Mouse (Mus musculus) lung, postnatal 0 days (tissue): Measurements from ENCODE around the gene Med13l. TPM values are rescaled to one million over a fixed set of nuclear protein-coding genes. Genes with fewer than 3 reads are reported as not detected.
A peak's percentile ranks its signal among the peaks of the same experiment; 100 is the strongest.

Experiments used
- ATAC-seq: fragments of 200-750 bp; cut with Nextera tagmentation; 2 replicates; pipeline ENCODE4 v1.8.0; 2017; ENCODE audit warnings: moderate library complexity
- DNase-seq: peaks from one replicate; pipeline ENCODE4 v3.0.0-alpha.2; 2016; ENCODE audit warnings: low spot score
- H3K27ac ChIP-seq: fragments of 300-500 bp; sonication (generic); 2 replicates; pipeline ENCODE4 v1.5.1; 2014; ENCODE audit warnings: antibody characterized with exemption, mild to moderate bottlenecking, low read length, mixed read lengths
- H3K27me3 ChIP-seq: fragments of 300-500 bp; sonication (generic); replicated peaks from 2 replicates; pipeline ENCODE4 v1.6.1; 2014; ENCODE audit warnings: low read length, mixed read lengths; ENCODE audit not compliant: insufficient read depth
- H3K36me3 ChIP-seq: fragments of 300-500 bp; sonication (generic); 2 replicates; pipeline ENCODE4 v1.6.1; 2014; ENCODE audit warnings: low read length, mixed read lengths; ENCODE audit not compliant: insufficient read depth
- H3K4me1 ChIP-seq: fragments of 300-500 bp; sonication (generic); 2 replicates; pipeline ENCODE4 v1.6.1; 2014; ENCODE audit warnings: antibody characterized with exemption, low read depth, low read length, mixed read lengths; ENCODE audit not compliant: insufficient read depth
- H3K4me2 ChIP-seq: fragments of 300-500 bp; sonication (generic); replicated peaks from 2 replicates; pipeline ENCODE4 v1.6.1; 2014; ENCODE audit warnings: low read depth, mild to moderate bottlenecking, low read length, moderate library complexity, mixed read lengths
- H3K4me3 ChIP-seq: fragments of 300-500 bp; sonication (generic); 2 replicates; pipeline ENCODE4 v1.5.1; 2014; ENCODE audit warnings: low read depth, low read length
- H3K9ac ChIP-seq: fragments of 300-500 bp; sonication (generic); replicated peaks from 2 replicates; pipeline ENCODE4 v1.6.1; 2014; ENCODE audit warnings: low read depth, mild to moderate bottlenecking
- H3K9me3 ChIP-seq: fragments of 300-500 bp; sonication (generic); 2 replicates; pipeline ENCODE4 v1.6.1; 2016; ENCODE audit warnings: low read length, mixed read lengths
- CTCF ChIP-seq: IDR thresholded peaks from 2 replicates; pipeline ENCODE4 v1.5.1; 2016; ENCODE audit warnings: antibody characterized with exemption, mild to moderate bottlenecking
- EP300 ChIP-seq: IDR thresholded peaks from 2 replicates; pipeline ENCODE4 v1.6.1; 2016; ENCODE audit warnings: antibody characterized with exemption, mild to moderate bottlenecking, control low read depth
- WGBS: fragments of 180-500 bp; shearing (Covaris S2); extraction: QIAGEN DNeasy Blood & Tissue Kit; methylation state at CpG from one replicate; pipeline ENCODE4 v1.1.7; 2014; 5-methylcytosine and 5-hydroxymethylcytosine counted together
- polyA plus RNA-seq: library from polyadenylated mRNA; unstranded; fragments of >200 nt; fragmentation: Nextera tagmentation; extraction: Ambion mirVana; gene quantifications from 2 replicates; pipeline ENCODE4 v1.2.1, GENCODE M21; 2015

Gene Med13l
- polyA plus RNA-seq, 1 experiment from 2014 or later, result 10.1 TPM

GRCm38 (mm10) chr5:118550493-118550892 is 10.0 kb upstream of the Med13l start:
- Histone ChIP-seq H3K9ac (no peak overlapping the region), H3K4me3 (no peak overlapping the region), H3K9me3 (no peaks in the 10 kb centered on the region), H3K4me2 (no peak overlapping the region), H3K36me3 (no peaks in the 10 kb centered on the region), H3K27me3 (no peaks in the 10 kb centered on the region), H3K4me1 (no peaks in the 10 kb centered on the region), H3K27ac (no peak overlapping the region)
- no peak for DNase-seq
- 60% methylated on average over 5 of the region's 5 CpGs for WGBS
- no peak for ATAC-seq
- TF ChIP-seq CTCF, result no peak
- no peak for TF ChIP-seq EP300

GRCm38 (mm10) chr5:118553290-118553689 is 7.2 kb upstream of the Med13l start:
- Histone ChIP-seq H3K4me3 (no peak overlapping the region), H3K9me3 (no peaks in the 10 kb centered on the region), H3K9ac (no peak overlapping the region), H3K36me3 (no peaks in the 10 kb centered on the region), H3K27ac (no peak overlapping the region), H3K4me1 (no peaks in the 10 kb centered on the region), H3K4me2 (no peak overlapping the region), H3K27me3 (no peaks in the 10 kb centered on the region)
- DNase-seq (no peak), ATAC-seq (no peak)
- TF ChIP-seq EP300, result no peak
- TF ChIP-seq CTCF, result no peak

DNA sequence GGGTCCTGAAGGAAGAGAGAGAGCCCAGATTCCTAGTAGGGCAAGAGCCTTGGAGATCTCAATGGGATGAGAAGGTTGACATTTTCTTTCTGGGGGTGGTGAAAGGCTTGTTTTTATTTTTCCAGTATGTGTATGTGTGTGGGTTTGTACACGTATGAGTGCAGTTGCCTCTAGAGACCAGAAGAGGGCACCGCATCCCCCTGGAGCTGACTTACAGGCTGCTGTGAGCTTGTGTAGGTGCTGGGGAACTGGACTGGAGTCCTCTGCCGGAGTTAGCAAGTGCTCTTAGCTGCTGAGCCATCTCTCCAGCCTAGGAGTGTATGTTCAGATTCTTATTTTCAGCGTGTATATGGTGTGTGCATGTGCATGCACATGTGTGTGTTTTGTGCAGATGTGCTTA is 5.2 kb upstream of the Med13l start:
- 95% methylated on average over 4 of the region's 4 CpGs for WGBS
- H3K27me3 ChIP-seq, result no peaks in the 10 kb centered on the region
- no peak overlapping the region for H3K4me2 ChIP-seq
- no peak overlapping the region for H3K9ac ChIP-seq
- H3K4me3 ChIP-seq, result no peak overlapping the region
- H3K36me3 ChIP-seq, result no peaks in the 10 kb centered on the region
- H3K9me3 ChIP-seq, result no peaks in the 10 kb centered on the region
- DNase-seq, result no peak
- H3K27ac ChIP-seq, result no peak overlapping the region
- no peaks in the 10 kb centered on the region for H3K4me1 ChIP-seq
- TF ChIP-seq CTCF (peak; percentile 32), EP300 (no peak)
- ATAC-seq, result no peak

DNA sequence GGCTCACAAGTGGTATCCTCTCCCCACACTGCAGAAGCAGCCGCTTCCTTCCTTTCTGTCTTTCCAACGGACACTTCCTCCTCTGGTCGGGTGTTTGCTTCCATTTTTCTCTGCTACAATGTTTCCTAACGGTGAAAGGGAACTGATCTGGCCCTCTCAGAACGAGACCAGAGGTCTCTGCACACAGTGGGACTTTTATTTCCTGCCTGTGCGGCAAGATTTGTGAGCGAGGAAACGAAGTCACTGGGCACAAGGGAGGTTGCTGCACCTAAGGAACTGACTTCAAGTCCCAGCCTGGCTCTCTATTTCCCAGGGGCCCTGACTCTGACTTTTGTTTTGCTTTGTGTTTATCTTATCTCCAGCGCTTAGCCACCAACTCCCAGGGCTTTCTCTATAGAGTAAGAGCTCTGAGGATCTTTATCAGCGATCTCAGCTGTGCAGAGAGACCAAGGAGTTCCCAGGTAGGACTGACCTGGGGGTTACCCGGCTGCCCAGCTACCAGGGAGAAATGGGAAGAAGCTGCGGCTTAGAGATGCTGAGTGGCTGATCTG is 4.0 kb upstream of the Med13l start:
- H3K9ac ChIP-seq, result 0 out of 2 replicates have a peak overlapping the region, but pooled peaks have one; percentile 16
- no peaks in the 10 kb centered on the region for H3K4me1 ChIP-seq
- DNase-seq (no peak), ATAC-seq (no peak)
- H3K4me2 ChIP-seq, result no peak overlapping the region
- H3K27me3 ChIP-seq, result no peaks in the 10 kb centered on the region
- H3K9me3 ChIP-seq, result no peaks in the 10 kb centered on the region
- no peak for TF ChIP-seq EP300
- no peak for TF ChIP-seq CTCF
- no peak overlapping the region for H3K4me3 ChIP-seq
- H3K36me3 ChIP-seq, result no peaks in the 10 kb centered on the region
- 13% methylated on average over 12 of the region's 12 CpGs for WGBS
- H3K27ac ChIP-seq, result no peak overlapping the region

- no peak overlapping the region for H3K9ac ChIP-seq
- DNase-seq, result no peak
- H3K4me1 ChIP-seq, result 0 out of 2 replicates have a peak, but pooled peaks cover 5% of the 10 kb centered on the region
- H3K9me3 ChIP-seq, result no peaks in the 10 kb centered on the region
- ATAC-seq, result no peak
- H3K27ac ChIP-seq, result 0 out of 2 replicates have a peak overlapping the region, but pooled peaks have one; percentile 94
- no peaks in the 10 kb centered on the region for H3K27me3 ChIP-seq
- H3K4me2 ChIP-seq, result no peak overlapping the region
- no peak overlapping the region for H3K4me3 ChIP-seq
- TF ChIP-seq EP300 (no peak), CTCF (no peak)
- WGBS, result 89% methylated on average over 6 of the region's 6 CpGs
- H3K36me3 ChIP-seq, result no peaks in the 10 kb centered on the region
Observed at GRCm38 (mm10) chr5:118558841-118559240, 1.6 kb upstream of the Med13l start.

DNA sequence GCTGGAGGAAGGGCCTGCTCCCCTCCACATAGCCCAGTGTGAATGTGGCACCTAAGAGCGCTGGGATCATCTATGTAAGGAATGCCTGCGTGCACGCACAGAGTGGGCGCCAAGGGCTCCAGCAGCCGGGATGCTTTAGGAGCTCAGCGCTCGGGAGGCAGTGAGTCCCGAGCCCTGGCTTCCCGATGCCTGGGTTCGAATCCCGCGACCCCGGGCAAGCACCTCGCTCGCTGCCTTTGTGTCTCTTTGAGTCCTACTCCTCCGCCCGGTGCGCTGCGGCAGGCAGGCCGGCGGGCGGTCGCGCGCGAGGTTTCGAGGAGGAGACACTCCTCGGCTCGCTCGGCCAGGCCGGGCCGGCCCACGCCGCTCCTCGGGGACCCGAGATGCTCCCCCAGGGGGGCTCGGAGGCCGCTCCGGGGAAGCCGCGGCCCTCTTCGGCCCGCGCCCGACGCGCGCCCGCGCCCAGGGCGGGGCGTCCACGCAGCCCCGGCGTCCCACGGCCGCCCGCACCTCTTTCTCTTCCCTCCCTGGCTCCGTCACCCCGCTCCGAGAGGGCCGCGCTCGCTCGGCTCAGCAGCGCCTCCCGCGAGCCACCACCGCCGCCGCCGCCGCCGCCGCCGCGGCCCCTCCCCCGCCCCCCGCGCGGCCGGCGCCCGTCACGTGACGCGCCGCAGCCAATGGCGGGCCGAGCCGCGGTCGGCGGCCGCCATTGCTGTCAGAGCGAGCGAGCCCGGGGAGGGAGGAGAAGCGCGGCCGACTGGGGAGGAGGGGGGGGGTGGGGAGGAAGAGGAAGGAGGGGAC is 695 bp upstream of the Med13l start:
- peak; percentile 94 for ATAC-seq
- DNase-seq, result peak; percentile 95
- no peaks in the 10 kb centered on the region for H3K36me3 ChIP-seq
- H3K27ac ChIP-seq, result peak overlapping the region; percentile 94
- peak overlapping the region; percentile 79 for H3K9ac ChIP-seq
- no peaks in the 10 kb centered on the region for H3K9me3 ChIP-seq
- H3K27me3 ChIP-seq, result no peaks in the 10 kb centered on the region
- H3K4me1 ChIP-seq, result 0 out of 2 replicates have a peak, but pooled peaks cover 5% of the 10 kb centered on the region
- H3K4me3 ChIP-seq, result peak overlapping the region; percentile 82
- peak overlapping the region; percentile 82 for H3K4me2 ChIP-seq
- under 1% methylated on average over 46 of the region's 101 CpGs for WGBS
- peak; percentile 54 for TF ChIP-seq CTCF
- TF ChIP-seq EP300, result no peak
